Mouse (Mus musculus) limb, embryonic 13.5 days (tissue): ENCODE results near the gene Dlx6. TPM values are rescaled to one million over a fixed set of nuclear protein-coding genes. Genes with fewer than 3 reads are reported as not detected.

Experiments
- ATAC-seq: fragments of 200-750 bp; cut with Nextera tagmentation; 2 replicates; pipeline ENCODE4 v1.8.0; 2017; ENCODE audit warnings: low read depth, moderate number of reproducible peaks, moderate TSS enrichment; ENCODE audit not compliant: low FRiP score
- H3K27ac ChIP-seq: fragments of 300-500 bp; sonication (generic); 2 replicates; pipeline ENCODE4 v1.5.1; 2015; ENCODE audit warnings: inconsistent platforms, mild to moderate bottlenecking, moderate library complexity
- H3K27me3 ChIP-seq: fragments of 300-500 bp; sonication (generic); 2 replicates; pipeline ENCODE4 v1.6.1; 2015; ENCODE audit warnings: mild to moderate bottlenecking, inconsistent platforms
- H3K36me3 ChIP-seq: fragments of 300-500 bp; sonication (generic); 2 replicates; pipeline ENCODE4 v1.6.1; 2015; ENCODE audit warnings: inconsistent platforms, mild to moderate bottlenecking, moderate library complexity
- H3K4me1 ChIP-seq: fragments of 300-500 bp; sonication (generic); 2 replicates; pipeline ENCODE4 v1.6.1; 2015; ENCODE audit warnings: inconsistent platforms
- H3K4me2 ChIP-seq: fragments of 300-500 bp; sonication (generic); replicated peaks from 2 replicates; pipeline ENCODE4 v1.6.1; 2015; ENCODE audit warnings: inconsistent platforms, mild to moderate bottlenecking, moderate library complexity
- H3K4me3 ChIP-seq: fragments of 300-500 bp; sonication (generic); 2 replicates; pipeline ENCODE4 v1.5.1; 2015; ENCODE audit warnings: moderate library complexity, mild to moderate bottlenecking, inconsistent platforms
- H3K9ac ChIP-seq: fragments of 300-500 bp; sonication (generic); 2 replicates; pipeline ENCODE4 v1.6.1; 2015; ENCODE audit warnings: mild to moderate bottlenecking, inconsistent platforms
- H3K9me3 ChIP-seq: fragments of 300-500 bp; sonication (generic); 2 replicates; pipeline ENCODE4 v1.6.1; 2016; ENCODE audit warnings: inconsistent platforms
- WGBS: fragments of 180-500 bp; shearing (Covaris S2); methylation state at CpG from one replicate; pipeline ENCODE4 v1.1.7; 2015; 5-methylcytosine and 5-hydroxymethylcytosine counted together
- polyA plus RNA-seq: library from polyadenylated mRNA; unstranded; fragments of >200 nt; fragmentation: Nextera tagmentation; extraction: Ambion mirVana; gene quantifications from 2 replicates; pipeline ENCODE4 v1.2.1, GENCODE M21; 2015

Gene Dlx6
- polyA plus RNA-seq, 1 experiment from 2014 or later: 2.7 TPM

DNA sequence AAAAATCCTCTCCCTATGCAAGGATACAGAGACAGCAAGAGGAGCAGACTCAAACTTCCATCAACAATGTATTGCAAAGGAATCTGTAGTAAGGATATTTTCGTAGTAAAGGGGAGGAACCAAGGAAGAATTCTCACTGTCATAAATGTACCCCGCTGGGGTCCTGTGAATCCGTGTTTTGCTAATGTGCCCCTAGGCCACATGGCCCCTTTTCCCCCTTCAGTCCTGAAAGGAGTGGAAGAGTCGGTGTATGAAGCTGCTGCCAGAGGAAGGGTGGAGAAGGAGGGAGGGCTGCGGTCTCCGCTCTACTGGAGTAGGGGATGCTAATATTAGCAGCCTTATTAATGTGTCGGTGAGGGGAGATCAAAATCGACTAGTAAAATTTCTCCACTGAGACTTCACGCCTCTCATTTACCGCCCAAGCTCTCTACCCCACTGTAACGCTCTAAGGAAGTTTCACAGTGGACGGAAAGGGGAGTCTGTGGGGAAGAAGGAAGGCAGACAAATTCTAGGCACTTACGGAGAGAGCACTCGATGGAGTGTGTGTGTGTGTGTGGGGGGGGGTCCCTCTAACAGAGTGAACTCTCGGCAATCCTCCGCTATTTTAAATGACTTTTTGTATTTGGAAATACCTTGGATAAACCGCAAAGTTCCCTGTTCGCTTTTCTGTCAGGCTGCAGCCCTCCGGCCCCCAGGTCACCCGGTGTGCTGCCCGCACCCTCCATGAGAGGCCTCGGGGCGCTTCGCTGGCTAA, 17.4 kb downstream of the Dlx6 start:
- H3K4me2 ChIP-seq: peak overlapping the region; percentile 90
- peak overlapping the region; percentile 88 for H3K9ac ChIP-seq
- WGBS: under 1% methylated on average over 24 of the region's 24 CpGs
- H3K4me3 ChIP-seq: peak overlapping the region; percentile 71
- peaks cover 73% of the 10 kb centered on the region for H3K27me3 ChIP-seq
- no peaks in the 10 kb centered on the region for H3K36me3 ChIP-seq
- H3K9me3 ChIP-seq: no peaks in the 10 kb centered on the region
- H3K27ac ChIP-seq: 0 out of 2 replicates have a peak overlapping the region, but pooled peaks have one; percentile 80
- ATAC-seq: 0 out of 2 replicates have a peak, but pooled peaks have one; percentile 1
- H3K4me1 ChIP-seq: peaks cover 42% of the 10 kb centered on the region

DNA sequence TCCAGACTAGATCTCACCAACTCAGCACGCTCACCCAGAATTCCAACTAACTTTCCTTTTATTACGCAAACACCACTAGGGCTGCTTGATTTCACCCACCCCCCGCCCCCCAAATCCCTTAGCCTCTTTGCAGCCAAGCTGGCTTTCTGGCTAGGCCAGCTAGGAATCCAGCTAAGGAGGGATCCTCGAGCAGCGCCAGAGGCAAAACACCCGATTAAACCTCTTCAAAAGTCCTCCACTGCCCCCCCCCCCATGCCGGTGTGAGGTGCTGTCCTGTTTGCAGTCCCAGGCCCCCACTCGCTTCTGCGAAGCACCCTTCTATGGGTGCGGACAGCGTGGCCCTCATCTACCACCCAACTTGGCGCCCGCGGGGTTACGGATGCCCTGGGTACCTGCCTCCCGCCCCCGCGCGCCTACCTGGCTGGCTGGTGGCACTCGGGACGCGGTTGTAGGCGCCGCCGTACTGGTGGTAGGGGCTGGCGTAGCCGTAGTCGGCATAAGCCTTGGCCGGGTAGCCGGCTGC, 18.0 kb downstream of the Dlx6 start:
- Histone ChIP-seq H3K27ac (peak overlapping the region; percentile 80), H3K4me2 (peak overlapping the region; percentile 90), H3K9me3 (no peaks in the 10 kb centered on the region), H3K27me3 (peaks cover 66% of the 10 kb centered on the region), H3K9ac (peak overlapping the region; percentile 88), H3K4me3 (peak overlapping the region; percentile 71), H3K4me1 (peaks cover 42% of the 10 kb centered on the region), H3K36me3 (no peaks in the 10 kb centered on the region)
- peak; percentile 26; the same call in 1 of the 2 replicates for ATAC-seq
- 2% methylated on average over 30 of the region's 30 CpGs for WGBS

DNA sequence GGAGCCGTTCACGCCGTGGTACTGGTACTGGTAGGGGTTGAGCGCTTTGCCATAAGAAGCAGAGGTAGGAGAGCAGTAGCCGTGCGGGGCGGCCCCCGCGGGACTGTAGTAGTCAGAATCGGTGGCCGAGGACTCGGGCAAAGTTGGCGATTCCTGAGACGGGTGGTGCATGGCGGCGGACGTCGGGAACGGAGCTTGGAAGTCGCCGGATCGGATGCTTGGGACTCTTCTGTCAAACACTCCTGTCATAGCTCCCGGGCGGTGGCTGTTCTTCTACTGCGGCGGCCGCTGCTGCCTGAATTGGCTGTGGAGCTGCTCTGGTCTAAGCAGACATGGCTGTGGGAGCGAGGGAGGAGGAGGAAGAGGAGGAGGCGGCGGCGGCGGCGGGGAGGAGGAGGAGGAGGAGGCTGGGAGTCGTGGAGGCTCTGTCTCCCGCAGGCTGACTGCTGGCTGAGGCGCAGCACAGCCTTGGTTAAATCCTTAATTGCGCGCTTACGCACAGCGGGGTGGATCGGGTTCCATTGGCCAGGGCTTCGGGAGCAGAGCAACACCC, 18.6 kb downstream of the Dlx6 start, which contains the start of gene Dlx5:
Gene Dlx5 (minus strand): TSS at position 448 of the 553 bp plus-strand sequence.
- under 1% methylated on average over 36 of the region's 42 CpGs for WGBS
- Histone ChIP-seq H3K27me3 (peaks cover 61% of the 10 kb centered on the region), H3K9me3 (no peaks in the 10 kb centered on the region), H3K36me3 (no peaks in the 10 kb centered on the region), H3K4me3 (peak within 1 kb of the TSS; percentile 71), H3K27ac (peak within 1 kb of the TSS; percentile 80), H3K4me1 (peaks cover 42% of the 10 kb centered on the region), H3K4me2 (peak within 1 kb of the TSS; percentile 90), H3K9ac (peak within 1 kb of the TSS; percentile 88)
- peak; percentile 70 for ATAC-seq

DNA sequence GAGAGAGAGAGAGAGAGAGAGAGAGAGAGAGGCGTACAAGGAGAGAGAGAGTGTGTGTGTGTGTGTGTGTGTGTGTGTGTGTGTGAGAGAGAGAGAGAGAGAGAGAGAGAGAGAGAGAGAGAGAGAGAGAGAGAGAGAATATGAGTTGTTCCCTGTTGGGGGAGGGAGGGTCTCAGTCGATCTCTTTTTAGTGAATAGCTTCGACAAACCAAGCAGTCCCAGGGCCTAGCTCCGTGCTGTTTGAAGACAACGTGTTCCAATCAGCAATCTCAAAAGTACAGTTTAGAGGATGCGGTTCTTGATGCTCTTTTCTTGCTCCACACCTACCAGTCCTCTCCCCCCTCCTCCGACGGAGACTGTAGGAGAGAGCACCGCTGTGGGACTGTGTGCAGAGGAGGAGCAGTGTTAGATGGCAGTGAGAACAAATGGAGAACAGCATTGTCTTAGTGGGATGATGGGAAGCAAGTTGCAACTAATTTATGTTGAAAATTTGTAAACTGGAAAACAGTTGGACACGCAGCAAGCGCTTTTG, 19.2 kb downstream of the Dlx6 start:
- peak overlapping the region; percentile 71 for H3K4me3 ChIP-seq
- no peak overlapping the region for H3K9ac ChIP-seq
- ATAC-seq: no peak
- peak overlapping the region; percentile 90 for H3K4me2 ChIP-seq
- H3K27me3 ChIP-seq: peaks cover 55% of the 10 kb centered on the region
- H3K4me1 ChIP-seq: peaks cover 42% of the 10 kb centered on the region
- WGBS: 6% methylated on average over 10 of the region's 11 CpGs
- H3K9me3 ChIP-seq: no peaks in the 10 kb centered on the region
- H3K36me3 ChIP-seq: no peaks in the 10 kb centered on the region
- no peak overlapping the region for H3K27ac ChIP-seq

DNA sequence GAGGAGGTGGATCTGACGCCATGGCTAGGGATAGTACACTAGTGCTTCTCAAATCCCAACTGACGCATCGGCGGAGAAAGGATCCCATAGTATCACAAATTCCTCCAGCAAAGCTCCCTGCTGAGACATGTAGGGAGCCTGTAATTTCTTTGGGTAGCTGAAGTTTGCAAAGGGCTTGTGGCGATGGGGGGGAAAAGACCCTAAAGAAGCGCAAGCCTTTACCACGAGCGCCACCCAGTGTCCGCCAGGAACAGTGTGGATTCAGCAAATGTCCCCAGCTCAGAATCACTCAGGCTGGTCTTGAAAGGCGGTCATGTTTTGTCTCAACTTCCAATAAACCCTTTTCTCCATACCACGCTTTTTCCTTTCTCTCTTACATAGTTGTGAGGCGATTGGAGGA, 21.8 kb downstream of the Dlx6 start:
- Histone ChIP-seq H3K9ac (no peak overlapping the region; the same call in 1 of the 2 replicates), H3K27ac (no peak overlapping the region), H3K4me3 (no peak overlapping the region), H3K9me3 (no peaks in the 10 kb centered on the region), H3K4me1 (peaks cover 22% of the 10 kb centered on the region), H3K4me2 (no peak overlapping the region; the same call in 1 of the 2 replicates), H3K27me3 (peaks cover 39% of the 10 kb centered on the region), H3K36me3 (no peaks in the 10 kb centered on the region)
- WGBS: 4% methylated on average over 12 of the region's 12 CpGs
- ATAC-seq: peak; percentile 45; the same call in 1 of the 2 replicates

DNA sequence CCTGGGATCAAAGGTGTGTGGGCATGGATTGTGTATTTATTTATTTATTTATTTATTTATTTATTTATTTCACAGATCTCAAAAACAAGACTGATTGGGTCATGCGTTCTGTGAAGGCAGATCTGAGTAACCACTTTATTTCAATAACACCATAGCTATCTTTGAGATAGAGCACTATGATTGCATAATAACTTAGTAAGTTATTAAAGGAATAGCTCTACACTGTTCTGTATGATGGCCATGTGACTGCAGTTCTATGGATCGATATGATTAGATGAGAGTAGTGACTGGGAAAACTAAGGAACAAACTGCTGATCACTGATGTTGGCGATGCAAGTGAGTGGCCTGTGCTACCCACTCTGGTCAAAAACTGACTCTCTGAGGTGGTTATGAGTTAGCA, 23.1 kb downstream of the Dlx6 start:
- Histone ChIP-seq H3K9me3 (no peaks in the 10 kb centered on the region), H3K36me3 (no peaks in the 10 kb centered on the region), H3K27ac (no peak overlapping the region), H3K4me1 (peaks cover 11% of the 10 kb centered on the region), H3K9ac (no peak overlapping the region), H3K4me2 (no peak overlapping the region), H3K4me3 (no peak overlapping the region), H3K27me3 (peaks cover 30% of the 10 kb centered on the region)
- ATAC-seq: no peak
- WGBS: 89% methylated on average over 3 of the region's 3 CpGs

DNA sequence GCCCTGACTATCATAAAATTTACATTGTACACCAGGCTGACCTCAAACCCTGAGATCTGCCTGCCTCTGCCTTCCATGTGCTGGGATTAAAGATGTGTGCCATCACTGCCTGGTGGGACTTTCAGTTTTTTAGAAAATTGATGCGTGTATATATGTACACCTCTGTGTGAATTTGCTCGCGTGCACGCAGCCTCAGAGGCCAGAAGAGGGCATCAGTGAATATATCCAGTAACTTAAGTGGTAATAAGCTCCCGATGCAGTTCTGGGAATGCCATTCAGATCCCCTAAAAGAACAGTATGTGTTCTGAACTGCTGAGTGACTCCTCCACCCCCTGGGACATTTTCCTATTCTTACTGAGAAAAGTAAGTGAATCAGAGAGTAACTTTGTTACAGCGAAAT, 26.9 kb downstream of the Dlx6 start:
- H3K9ac ChIP-seq: no peak overlapping the region
- ATAC-seq: no peak
- no peaks in the 10 kb centered on the region for H3K9me3 ChIP-seq
- no peak overlapping the region for H3K27ac ChIP-seq
- H3K4me1 ChIP-seq: no peaks in the 10 kb centered on the region
- no peaks in the 10 kb centered on the region for H3K36me3 ChIP-seq
- peaks cover 15% of the 10 kb centered on the region; the same call in 1 of the 2 replicates for H3K27me3 ChIP-seq
- no peak overlapping the region for H3K4me3 ChIP-seq
- WGBS: 68% methylated on average over 6 of the region's 6 CpGs
- H3K4me2 ChIP-seq: no peak overlapping the region

DNA sequence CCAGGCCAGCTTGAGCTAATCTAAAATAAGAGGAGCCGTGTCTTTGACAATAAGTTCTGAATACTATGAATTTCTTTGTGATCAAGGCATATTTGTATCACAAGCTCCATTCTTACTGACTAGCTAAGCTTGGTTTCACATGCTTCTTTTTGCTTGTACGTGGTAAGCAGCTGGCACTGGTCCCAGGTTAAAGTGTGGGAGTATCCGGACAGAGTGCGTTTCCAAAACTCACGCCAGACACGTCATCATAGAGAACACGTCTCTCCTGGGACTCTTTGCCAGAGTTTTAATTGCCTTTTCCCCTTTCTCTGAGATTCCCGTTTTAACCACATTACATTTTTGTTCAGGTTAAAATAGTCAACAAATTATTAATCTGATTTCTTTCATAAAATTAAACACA, 46.5 kb downstream of the Dlx6 start:
- ATAC-seq: no peak
- Histone ChIP-seq H3K27ac (no peak overlapping the region), H3K4me2 (no peak overlapping the region), H3K9ac (no peak overlapping the region), H3K36me3 (no peaks in the 10 kb centered on the region), H3K4me1 (peaks cover 1% of the 10 kb centered on the region; the same call in 1 of the 2 replicates), H3K4me3 (no peak overlapping the region), H3K9me3 (no peaks in the 10 kb centered on the region), H3K27me3 (no peaks in the 10 kb centered on the region; the same call in 1 of the 2 replicates)
- WGBS: 58% methylated on average over 8 of the region's 8 CpGs

DNA sequence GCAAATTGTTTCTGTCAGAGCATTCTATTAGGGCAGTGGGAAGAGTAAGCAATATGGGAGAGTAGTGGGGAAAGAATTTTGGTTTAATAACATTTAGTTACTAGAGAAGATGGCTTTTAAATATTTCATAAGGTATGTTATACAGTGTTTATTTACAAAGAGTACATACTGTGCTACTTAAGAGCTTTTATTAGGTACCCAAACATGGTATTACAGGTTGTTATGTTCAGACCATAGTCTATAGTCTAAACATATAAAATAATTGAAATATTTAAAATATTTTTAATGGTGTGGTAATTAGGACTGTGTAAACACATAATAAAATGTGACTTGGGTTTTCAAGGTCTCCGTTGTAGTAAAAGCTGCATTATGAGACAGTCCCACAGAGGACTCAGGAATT, 51.2 kb downstream of the Dlx6 start:
- H3K4me1 ChIP-seq: peaks cover 5% of the 10 kb centered on the region; the same call in 1 of the 2 replicates
- no peak overlapping the region for H3K4me2 ChIP-seq
- peak; percentile 80; the same call in 1 of the 2 replicates for ATAC-seq
- 0 out of 2 replicates have a peak, but pooled peaks cover 4% of the 10 kb centered on the region for H3K27me3 ChIP-seq
- H3K27ac ChIP-seq: peak overlapping the region; percentile 33; the same call in 1 of the 2 replicates
- 45% methylated on average over 1 of the region's 1 CpGs for WGBS
- H3K9ac ChIP-seq: no peak overlapping the region
- no peaks in the 10 kb centered on the region for H3K36me3 ChIP-seq
- no peak overlapping the region for H3K4me3 ChIP-seq
- H3K9me3 ChIP-seq: no peaks in the 10 kb centered on the region

DNA sequence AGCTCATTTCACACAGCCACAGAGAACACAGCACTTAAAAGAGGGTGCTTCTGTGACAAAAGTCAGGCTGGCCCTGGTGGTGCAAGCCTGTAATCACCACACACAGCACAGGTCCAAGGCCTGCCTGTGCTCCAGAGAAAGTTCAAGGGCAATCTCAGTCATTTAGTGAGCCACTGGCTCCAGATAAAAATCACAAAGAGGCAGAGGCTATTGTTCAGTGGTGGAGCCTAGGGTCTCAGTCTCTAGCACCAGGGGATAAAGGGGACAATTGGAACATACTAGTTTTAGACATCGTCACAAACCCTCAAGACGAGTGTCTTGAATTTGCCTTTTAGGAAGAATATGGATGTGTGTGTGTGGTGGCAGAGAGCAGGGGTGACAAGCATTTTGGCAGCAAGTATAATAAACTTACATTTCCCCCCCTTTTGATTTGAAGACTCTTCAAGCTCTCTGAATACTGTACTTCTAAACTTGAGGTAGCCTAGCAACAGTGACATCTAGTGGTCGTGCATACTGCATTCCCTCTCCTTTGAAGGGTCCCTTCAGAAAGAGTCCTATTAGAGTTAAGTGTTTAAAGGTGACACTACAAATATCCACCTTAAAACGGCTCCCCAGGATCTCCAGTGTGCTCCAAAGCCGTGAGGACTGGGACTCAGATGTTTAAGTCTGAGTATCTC, 51.9 kb downstream of the Dlx6 start:
- no peaks in the 10 kb centered on the region for H3K36me3 ChIP-seq
- peak overlapping the region; percentile 33; the same call in 1 of the 2 replicates for H3K27ac ChIP-seq
- WGBS: 35% methylated on average over 5 of the region's 5 CpGs
- no peak overlapping the region for H3K9ac ChIP-seq
- peak; percentile 20; the same call in 1 of the 2 replicates for ATAC-seq
- no peaks in the 10 kb centered on the region for H3K9me3 ChIP-seq
- 0 out of 2 replicates have a peak, but pooled peaks cover 4% of the 10 kb centered on the region for H3K27me3 ChIP-seq
- H3K4me1 ChIP-seq: peaks cover 5% of the 10 kb centered on the region; the same call in 1 of the 2 replicates
- H3K4me2 ChIP-seq: no peak overlapping the region
- H3K4me3 ChIP-seq: no peak overlapping the region

DNA sequence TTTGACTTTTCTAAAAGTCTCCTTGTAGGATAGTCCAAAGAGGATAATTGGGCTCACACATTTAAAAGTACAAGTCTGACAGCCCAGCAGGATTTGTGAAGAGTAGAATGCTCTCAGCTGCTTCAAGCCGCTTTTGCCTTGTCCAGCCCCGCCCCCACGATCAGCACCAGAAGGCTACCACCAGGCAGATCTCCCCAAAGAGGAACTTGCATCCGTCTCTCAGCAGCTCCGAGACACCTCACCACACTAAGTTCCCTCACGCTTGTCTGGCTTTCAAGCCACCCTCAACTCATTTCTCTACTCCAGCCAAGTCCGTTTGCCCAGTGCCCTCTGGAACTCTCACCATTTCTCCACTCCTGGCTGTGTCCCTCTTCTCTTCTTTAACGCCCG, 52.4 kb downstream of the Dlx6 start:
- Histone ChIP-seq H3K4me2 (no peak overlapping the region), H3K4me3 (no peak overlapping the region), H3K27ac (no peak overlapping the region), H3K9ac (no peak overlapping the region), H3K9me3 (no peaks in the 10 kb centered on the region), H3K4me1 (peaks cover 5% of the 10 kb centered on the region; the same call in 1 of the 2 replicates), H3K27me3 (0 out of 2 replicates have a peak, but pooled peaks cover 4% of the 10 kb centered on the region), H3K36me3 (no peaks in the 10 kb centered on the region)
- WGBS: 56% methylated on average over 9 of the region's 9 CpGs
- ATAC-seq: no peak
